Mouse (Mus musculus): ENCODE data around the gene Apol8. TPM values are rescaled to one million over a fixed set of nuclear protein-coding genes. Genes with fewer than 3 reads are reported as not detected.
"Not testable (repeated sequence)": the region's sequence is repeated elsewhere in the genome, so short reads cannot be mapped to it uniquely, and the experiment has no call there.

The Apol8 gene
- polyA plus RNA-seq, 1 experiment, result 5.9 TPM

DNA sequence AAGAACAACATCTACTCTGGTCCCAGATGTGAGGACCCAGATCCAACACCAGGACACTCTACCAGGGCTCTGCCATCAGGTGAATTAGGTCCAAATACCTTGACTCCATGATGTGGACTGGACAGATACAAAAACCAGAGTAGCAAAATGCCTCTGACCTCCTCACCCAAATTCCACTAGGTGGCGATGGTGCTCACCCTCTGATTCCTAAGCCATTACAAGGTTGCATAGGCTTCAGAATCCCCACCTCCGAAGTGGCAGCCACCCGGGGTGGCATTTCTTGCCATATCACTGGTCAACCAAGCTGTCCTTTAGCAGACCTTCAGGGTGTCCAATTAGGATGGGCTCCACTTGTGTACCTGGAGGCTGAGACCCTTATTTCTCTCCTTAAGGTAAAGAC is 29.7 kb downstream of the Apol8 start:
- 0% methylated on average over 3 of the region's 3 CpGs for WGBS

GRCm38 (mm10) chr15:77725393-77726020 is 31.3 kb downstream of the Apol8 start:
- H3K4me3 ChIP-seq (ENCODE audit: extremely low read depth, insufficient read depth, insufficient read length); H3K36me3 ChIP-seq (ENCODE audit: control insufficient read depth, insufficient read depth, low read length); H3K27ac ChIP-seq (ENCODE audit: insufficient read depth, low read length); H3K27me3 ChIP-seq (ENCODE audit: control insufficient read depth, insufficient read depth, low read length); DNase-seq (ENCODE audit: low read depth in 1 of 2, low spot score in 2 of 2); H3K4me1 ChIP-seq (ENCODE audit: control insufficient read depth, insufficient read depth, insufficient read length): not testable (repeated sequence)
- WGBS, result 71% methylated on average over 6 of the region's 6 CpGs

More for the DNA sequence above, 29.7 kb downstream of the Apol8 start:
- TF ChIP-seq CTCF (IDR thresholded peaks at IDR 0.05; ENCODE audit: extremely low read depth, insufficient read depth, insufficient read length, insufficient replicate concordance), result peak; percentile 30; the same call in 1 of the 2 replicates
- not testable (repeated sequence) for H3K27ac ChIP-seq (ENCODE audit: insufficient read depth, low read length); H3K4me3 ChIP-seq (ENCODE audit: extremely low read depth, insufficient read depth, insufficient read length); H3K4me1 ChIP-seq (ENCODE audit: control insufficient read depth, insufficient read depth, insufficient read length); DNase-seq (ENCODE audit: low read depth in 1 of 2, low spot score in 2 of 2); H3K27me3 ChIP-seq (ENCODE audit: control insufficient read depth, insufficient read depth, low read length); H3K36me3 ChIP-seq (ENCODE audit: control insufficient read depth, insufficient read depth, low read length)

DNA sequence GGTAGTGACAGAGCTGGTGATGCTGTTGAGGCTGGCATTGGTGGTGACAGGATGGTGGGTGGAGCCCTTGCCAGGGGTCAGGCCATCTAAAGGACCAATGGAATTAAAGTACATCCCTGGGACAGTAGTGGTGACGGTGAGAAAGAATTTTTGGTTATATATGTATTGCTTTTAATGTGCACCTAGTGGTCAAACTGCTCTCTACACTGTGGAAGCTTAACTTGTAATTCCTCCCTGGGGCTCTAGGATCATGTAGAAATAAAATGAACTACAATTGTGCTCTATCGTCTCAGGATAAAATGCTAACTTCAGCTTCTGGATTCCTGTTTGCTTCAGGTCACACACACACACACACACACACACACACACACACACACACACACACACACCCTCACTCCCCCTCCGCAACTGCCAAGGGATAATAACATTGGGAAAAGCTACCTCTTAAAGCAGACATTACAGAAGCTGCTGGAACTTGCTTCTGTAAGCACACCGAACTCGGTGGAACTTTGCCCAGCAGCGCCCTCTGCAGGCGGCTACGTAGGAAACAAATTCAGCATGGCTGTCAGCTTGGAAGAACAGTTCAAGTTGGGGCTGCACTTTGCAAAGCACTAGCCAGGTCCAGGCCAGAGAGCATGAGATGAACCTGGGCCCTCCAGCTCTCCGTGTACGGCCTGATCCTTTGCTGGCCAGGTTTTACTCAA is 32.4 kb downstream of the Apol8 start:
- WGBS, result 24% methylated on average over 3 of the region's 10 CpGs
- H3K4me3 ChIP-seq (ENCODE audit: extremely low read depth, insufficient read depth, insufficient read length); H3K4me1 ChIP-seq (ENCODE audit: control insufficient read depth, insufficient read depth, insufficient read length); DNase-seq (ENCODE audit: low read depth in 1 of 2, low spot score in 2 of 2); H3K27me3 ChIP-seq (ENCODE audit: control insufficient read depth, insufficient read depth, low read length); H3K27ac ChIP-seq (ENCODE audit: insufficient read depth, low read length); H3K36me3 ChIP-seq (ENCODE audit: control insufficient read depth, insufficient read depth, low read length): not testable (repeated sequence)

- WGBS, result no CpG with 5 or more reads among the region's 3 CpGs
- H3K4me1 ChIP-seq (ENCODE audit: control insufficient read depth, insufficient read depth, insufficient read length); H3K36me3 ChIP-seq (ENCODE audit: control insufficient read depth, insufficient read depth, low read length); H3K27ac ChIP-seq (ENCODE audit: insufficient read depth, low read length); H3K27me3 ChIP-seq (ENCODE audit: control insufficient read depth, insufficient read depth, low read length); H3K4me3 ChIP-seq (ENCODE audit: extremely low read depth, insufficient read depth, insufficient read length); DNase-seq (ENCODE audit: low read depth in 1 of 2, low spot score in 2 of 2): not testable (repeated sequence)
Measured at GRCm38 (mm10) chr15:77721509-77721908, 35.3 kb downstream of the Apol8 start.

DNA sequence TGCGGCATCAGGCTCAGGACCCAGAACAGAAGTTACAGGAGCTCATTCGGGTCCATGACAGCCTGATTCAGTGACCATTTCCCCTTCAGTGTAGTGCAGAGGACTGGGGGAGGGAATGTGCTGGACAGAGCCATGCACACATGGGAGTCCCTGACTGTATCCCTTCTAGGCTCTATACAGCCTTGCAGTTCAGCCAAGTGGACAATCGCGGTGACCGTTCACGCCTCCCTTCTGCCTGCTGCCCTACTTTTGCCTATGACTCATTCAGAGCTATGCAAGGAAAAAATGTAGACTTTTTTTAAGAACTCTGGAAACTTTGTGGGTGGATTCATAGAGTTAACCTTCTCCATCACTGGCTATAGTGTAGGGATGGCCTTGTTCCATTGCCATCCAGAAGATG is 38.6 kb downstream of the Apol8 start:
- H3K4me1 ChIP-seq (ENCODE audit: control insufficient read depth, insufficient read depth, insufficient read length); DNase-seq (ENCODE audit: low read depth in 1 of 2, low spot score in 2 of 2); H3K36me3 ChIP-seq (ENCODE audit: control insufficient read depth, insufficient read depth, low read length); H3K4me3 ChIP-seq (ENCODE audit: extremely low read depth, insufficient read depth, insufficient read length); H3K27ac ChIP-seq (ENCODE audit: insufficient read depth, low read length); H3K27me3 ChIP-seq (ENCODE audit: control insufficient read depth, insufficient read depth, low read length): not testable (repeated sequence)
- 59% methylated on average over 2 of the region's 6 CpGs for WGBS

GRCm38 (mm10) chr15:77708936-77709335 is 47.9 kb downstream of the Apol8 start:
- H3K4me1 ChIP-seq (ENCODE audit: control insufficient read depth, insufficient read depth, insufficient read length); H3K36me3 ChIP-seq (ENCODE audit: control insufficient read depth, insufficient read depth, low read length); H3K27ac ChIP-seq (ENCODE audit: insufficient read depth, low read length); H3K4me3 ChIP-seq (ENCODE audit: extremely low read depth, insufficient read depth, insufficient read length); DNase-seq (ENCODE audit: low read depth in 1 of 2, low spot score in 2 of 2); H3K27me3 ChIP-seq (ENCODE audit: control insufficient read depth, insufficient read depth, low read length): not testable (repeated sequence)
- WGBS, result 80% methylated on average over 1 of the region's 1 CpGs

- WGBS, result 52% methylated on average over 3 of the region's 3 CpGs
- H3K4me3 ChIP-seq (ENCODE audit: extremely low read depth, insufficient read depth, insufficient read length); DNase-seq (ENCODE audit: low read depth in 1 of 2, low spot score in 2 of 2); H3K4me1 ChIP-seq (ENCODE audit: control insufficient read depth, insufficient read depth, insufficient read length); H3K27ac ChIP-seq (ENCODE audit: insufficient read depth, low read length); H3K27me3 ChIP-seq (ENCODE audit: control insufficient read depth, insufficient read depth, low read length); H3K36me3 ChIP-seq (ENCODE audit: control insufficient read depth, insufficient read depth, low read length): not testable (repeated sequence)
Measured at GRCm38 (mm10) chr15:77705306-77705705, 51.5 kb downstream of the Apol8 start.

DNA sequence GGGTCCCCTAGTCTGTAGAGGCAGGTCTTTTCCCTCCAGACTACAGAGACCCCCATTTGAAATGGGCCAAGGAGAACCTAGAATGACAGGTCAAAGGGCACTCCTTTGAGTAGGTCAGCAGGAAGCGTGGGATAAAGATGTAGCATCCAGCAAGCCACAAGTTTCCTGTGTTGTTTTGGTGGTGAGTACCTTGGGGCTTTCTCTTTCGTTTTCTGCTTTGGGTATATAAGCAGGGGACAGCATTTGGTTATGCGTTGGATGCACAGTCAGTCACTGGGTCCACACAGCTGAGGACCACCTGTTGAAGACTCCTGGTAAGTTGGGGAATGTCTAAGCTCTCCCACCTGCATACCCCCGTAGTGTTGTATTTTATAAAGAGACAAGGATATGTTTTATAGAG is 58.1 kb downstream of the Apol8 start, which contains the start of gene Apol7e:
Gene Apol7e, plus strand, starts transcription at position 202 of the 400 bp plus-strand sequence.
- WGBS, result 14% methylated on average over 4 of the region's 4 CpGs
- not testable (repeated sequence) for H3K27me3 ChIP-seq (ENCODE audit: control insufficient read depth, insufficient read depth, low read length); H3K4me1 ChIP-seq (ENCODE audit: control insufficient read depth, insufficient read depth, insufficient read length); DNase-seq (ENCODE audit: low read depth in 1 of 2, low spot score in 2 of 2); H3K36me3 ChIP-seq (ENCODE audit: control insufficient read depth, insufficient read depth, low read length)
- H3K4me3 ChIP-seq (ENCODE audit: extremely low read depth, insufficient read depth, insufficient read length), result peak within 1 kb of the TSS; percentile 27
- peak within 1 kb of the TSS; percentile 41 for H3K27ac ChIP-seq (ENCODE audit: insufficient read depth, low read length)

Other genes with a start within 250 kb of the Apol8 start
- gene Apol11a, start 248.7 kb downstream of the Apol8 start, polyA plus RNA-seq (2012; rRNA removed), result 0.09 and 0.48 TPM in 2 replicates
- 27.9 and 29.8 TPM in 2 replicates for gene Apol7c, start 223.7 kb downstream of the Apol8 start, polyA plus RNA-seq (2012; rRNA removed)
- not detected in 2 replicates for gene 1700025B11Rik, start 195.1 kb downstream of the Apol8 start, polyA plus RNA-seq (2012; rRNA removed)
- gene Apol10b, start 160.9 kb downstream of the Apol8 start, polyA plus RNA-seq (2012; rRNA removed), result 0.46 and 0.53 TPM in 2 replicates
- 0.22 TPM in 1 of 2 replicates, not detected in the other for gene Gm36245, start 157.7 kb downstream of the Apol8 start, polyA plus RNA-seq (2012; rRNA removed)
- 4.4 and 16.3 TPM in 2 replicates for gene Apol11b, start 113.7 kb downstream of the Apol8 start, polyA plus RNA-seq (2012; rRNA removed)
- gene Apol7e, start 58.1 kb downstream of the Apol8 start, polyA plus RNA-seq (2012; rRNA removed), result 9.8 and 10.6 TPM in 2 replicates
- gene Apol9b, start 28.0 kb downstream of the Apol8 start, polyA plus RNA-seq (2012; rRNA removed), result 1.4 and 2.7 TPM in 2 replicates
- gene Myh9, start 85.2 kb upstream of the Apol8 start, polyA plus RNA-seq (2012; rRNA removed), result 138 and 142 TPM in 2 replicates
- 115 and 139 TPM in 2 replicates for gene Txn2, start 172.0 kb upstream of the Apol8 start, polyA plus RNA-seq (2012; rRNA removed)
- gene Foxred2, start 199.7 kb upstream of the Apol8 start, polyA plus RNA-seq (2012; rRNA removed), result 6.4 and 7.8 TPM in 2 replicates
- gene Eif3d, start 213.8 kb upstream of the Apol8 start, polyA plus RNA-seq (2012; rRNA removed), result 99.6 and 103 TPM in 2 replicates